Mouse (Mus musculus): ENCODE data around the gene Gabpb1.

- no peak for TF ChIP-seq POLR2A (IDR thresholded peaks at IDR 0.05; ENCODE audit: control insufficient read depth, low read depth, low read length)
- peak; percentile 24; the same call in 1 of the 2 replicates for TF ChIP-seq CTCF (IDR thresholded peaks at IDR 0.05; ENCODE audit: control insufficient read depth, insufficient read depth, insufficient replicate concordance, low read depth, low read length)
Measured at GRCm38 (mm10) chr2:126640298-126640697, 35.8 kb downstream of the Gabpb1 start.

Data from testis, adult 2 months (tissue).